Mouse (Mus musculus) embryo, embryonic 10 days (tissue): ENCODE measurements around the gene Pard3b.
"Not testable (repeated sequence)": the region's sequence is repeated elsewhere in the genome, so short reads cannot be mapped to it uniquely, and the experiment has no call there.

ENCODE experiments used
- DNase-seq: peaks from one replicate; pipeline ENCODE4 v3.0.0-alpha.2; 2015; ENCODE audit warnings: low spot score

Gene Pard3b

GRCm38 (mm10) chr1:62579024-62579765 is 940.6 kb downstream of the Pard3b start:
- no peak for DNase-seq

- no peak for DNase-seq
Observed at GRCm38 (mm10) chr1:62580314-62580935, 941.8 kb downstream of the Pard3b start.

GRCm38 (mm10) chr1:62582476-62582875 is 943.9 kb downstream of the Pard3b start:
- no peak for DNase-seq

GRCm38 (mm10) chr1:62587536-62587935 is 948.9 kb downstream of the Pard3b start:
- DNase-seq, result no peak

GRCm38 (mm10) chr1:62591296-62592031 is 952.8 kb downstream of the Pard3b start:
- DNase-seq, result peak; percentile 35

- DNase-seq, result no peak
Observed at GRCm38 (mm10) chr1:62595401-62595800, 956.8 kb downstream of the Pard3b start.

GRCm38 (mm10) chr1:62597751-62598400 is 959.3 kb downstream of the Pard3b start:
- no peak for DNase-seq

GRCm38 (mm10) chr1:62598551-62598950 is 959.9 kb downstream of the Pard3b start:
- no peak for DNase-seq

GRCm38 (mm10) chr1:62604644-62605043 is 966.0 kb downstream of the Pard3b start:
- not testable (repeated sequence) for DNase-seq

GRCm38 (mm10) chr1:62618109-62618665 is 979.6 kb downstream of the Pard3b start:
- peak; percentile 39 for DNase-seq

- DNase-seq, result no peak
Observed at GRCm38 (mm10) chr1:62619456-62619855, 980.8 kb downstream of the Pard3b start.

GRCm38 (mm10) chr1:62622447-62622846 is 983.8 kb downstream of the Pard3b start:
- DNase-seq, result no peak

GRCm38 (mm10) chr1:62624166-62624565 is 985.5 kb downstream of the Pard3b start:
- no peak for DNase-seq

GRCm38 (mm10) chr1:62624836-62625235 is 986.2 kb downstream of the Pard3b start:
- DNase-seq, result no peak

GRCm38 (mm10) chr1:62625332-62625731 is 986.7 kb downstream of the Pard3b start:
- no peak for DNase-seq

GRCm38 (mm10) chr1:62625819-62626505 is 987.3 kb downstream of the Pard3b start:
- DNase-seq, result no peak

GRCm38 (mm10) chr1:62629952-62630351 is 991.3 kb downstream of the Pard3b start:
- DNase-seq, result no peak

GRCm38 (mm10) chr1:62631511-62632305 is 993.1 kb downstream of the Pard3b start:
- peak; percentile 14 for DNase-seq

GRCm38 (mm10) chr1:62632886-62633285 is 994.3 kb downstream of the Pard3b start:
- no peak for DNase-seq

GRCm38 (mm10) chr1:62635203-62635602 is 996.6 kb downstream of the Pard3b start:
- no peak for DNase-seq
